Comparison of ENCODE assay signal across 11 mouse cellular contexts in the genomic region with DNA sequence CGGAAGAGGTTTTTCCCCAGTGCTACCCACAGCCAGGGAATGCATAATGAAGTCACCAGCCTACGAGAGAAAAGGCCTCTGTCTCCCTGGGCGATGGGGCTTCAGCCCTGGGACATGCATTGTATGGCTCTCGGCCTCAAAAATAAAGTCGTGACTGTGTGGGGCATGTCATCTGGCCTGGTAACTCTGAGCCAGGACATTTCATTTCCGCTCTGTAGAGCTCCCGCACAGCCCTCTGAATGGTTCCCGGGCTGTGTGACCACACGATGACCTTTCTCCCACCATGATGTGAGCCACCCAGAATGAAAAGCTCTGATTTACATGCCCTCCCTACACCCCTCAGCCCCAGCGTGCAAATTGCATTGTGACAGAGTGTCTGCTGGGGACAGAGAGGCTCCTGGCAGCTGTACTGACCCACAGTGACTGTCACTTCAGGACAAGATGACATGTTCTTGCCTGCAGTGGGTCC. TPM values are rescaled to one million over a fixed set of nuclear protein-coding genes. Genes with fewer than 3 reads are reported as not detected.
DNase-seq lines count a peak whose midpoint lies in the region; ATAC-seq and TF ChIP-seq lines count a peak whose summit lies in the region.
"Had no signal": no experiment of that assay in that cellular context is flagged by ENCODE, and none has a peak within 500 bp of the region (broad histone marks: within the 10 kb centered on the region; RNA-seq: fewer than 3 reads in every experiment).

No protein-coding gene starts in this region.

- no peaks in the 10 kb centered on the region for H3K79me2 ChIP-seq in heart, adult 2 months (replicated peaks; ENCODE audit: control insufficient read depth, insufficient read depth, low read length)

- TF ChIP-seq CTCF in brain, embryonic 14.5 days (IDR thresholded peaks at IDR 0.05; ENCODE audit: borderline replicate concordance, extremely low read depth, insufficient read depth, insufficient read length): no peak
- no peak for TF ChIP-seq CTCF in heart, adult 2 months (IDR thresholded peaks at IDR 0.05)

- no peak overlapping the region for H3K27ac ChIP-seq in midbrain, embryonic 15.5 days
- no peak overlapping the region for H3K27ac ChIP-seq in heart, adult 2 months

- peaks cover 7% of the 10 kb centered on the region; the same call in 1 of the 2 replicates for H3K4me1 ChIP-seq in midbrain, embryonic 15.5 days
- H3K4me1 ChIP-seq in heart, adult 2 months (ENCODE audit: control insufficient read depth, insufficient read depth, low read length): no peaks in the 10 kb centered on the region

- intact Hi-C loops in heart, adult 2 months (cut with DNase I): no loop called here

- H3K4me3 ChIP-seq in midbrain, embryonic 15.5 days: no peak overlapping the region
- no peak overlapping the region for H3K4me3 ChIP-seq in heart, adult 2 months

- no peaks in the 10 kb centered on the region for H3K36me3 ChIP-seq in midbrain, embryonic 15.5 days (replicated peaks)
- H3K36me3 ChIP-seq in heart, adult 2 months (ENCODE audit: control insufficient read depth, insufficient read depth, low read length): no peaks in the 10 kb centered on the region

- no peak overlapping the region for H3K4me2 ChIP-seq in midbrain, embryonic 15.5 days

- ATAC-seq in midbrain, embryonic 15.5 days (replicated peaks): peak; percentile 83
- ATAC-seq: intestine, postnatal 0 days had no signal

- 12% methylated on average over 10 of the region's 10 CpGs for WGBS in midbrain, embryonic 15.5 days
- WGBS in heart, adult 2 months: 69% methylated on average over 10 of the region's 10 CpGs

- no peak for TF ChIP-seq POLR2A in brain, embryonic 14.5 days (IDR thresholded peaks at IDR 0.05; ENCODE audit: borderline replicate concordance, extremely low read depth, insufficient read depth, insufficient read length, poor library complexity, severe bottlenecking)
- TF ChIP-seq POLR2A in heart, adult 2 months (IDR thresholded peaks at IDR 0.05; ENCODE audit: insufficient read depth, low read depth, low read length): no peak

- H3K27me3 ChIP-seq in midbrain, embryonic 15.5 days (replicated peaks): peaks cover 3% of the 10 kb centered on the region; the same call in 1 of the 2 replicates
- H3K27me3 ChIP-seq in heart, adult 2 months (ENCODE audit: control insufficient read depth, insufficient read depth, low read length): no peaks in the 10 kb centered on the region

- TF ChIP-seq EP300 in heart, adult 2 months (IDR thresholded peaks at IDR 0.05; ENCODE audit: insufficient read depth, low read depth, low read length): no peak

- no peaks in the 10 kb centered on the region for H3K9me3 ChIP-seq in midbrain, embryonic 15.5 days

- DNase-seq in brain, embryonic 14.5 days (ENCODE audit: low read depth): peak; percentile 76
- peak; percentile 83 for DNase-seq in embryo, embryonic 10.5 days (ENCODE audit: low spot score)
- DNase-seq in layer of hippocampus, adult 11-12 months (ENCODE audit: low spot score): peak; percentile 51
- DNase-seq in thymus, postnatal 14 days: no peak
- DNase-seq in heart, adult 2 months: no peak
- no peak for DNase-seq in adrenal gland, adult 18-20 months (ENCODE audit: low spot score in 2 of 2)
- no peak for DNase-seq in heart, adult 11 months
- DNase-seq: cerebellum, adult 11 months; thymus, postnatal 4 days had no signal

- H3K9ac ChIP-seq in midbrain, embryonic 15.5 days: no peak overlapping the region
- H3K9ac ChIP-seq in heart, adult 2 months (ENCODE audit: low read depth, low read length): no peak overlapping the region

RNA-seq across cellular contexts. Expression of a gene that starts 53.8 kb away (rescaled TPM):
- 58.0 and 145 TPM in 2 replicates for polyA plus RNA-seq in brain, embryonic 14.5 days (2012; rRNA removed)
- polyA plus RNA-seq in midbrain, embryonic 15.5 days (2015; fragmentation: Nextera tagmentation; extraction: Ambion mirVana): 56.9 and 63.6 TPM in 2 replicates
- total RNA-seq in heart, adult 2 months (2021): 10 to 100 TPM; 59.0 to 62.1 TPM
- 11.4 and 14.6 TPM in 2 replicates for polyA plus RNA-seq in heart, adult 2 months (2012; rRNA removed)
- 10 to 100 TPM; 44.7 to 59.1 TPM for total RNA-seq in adrenal gland, adult 18-20 months (2021)

Comparison
In these comparisons a context has a peak if more than half of its experiments do, and no peak if none do; other contexts are left out.
1. DNase-seq: peak in brain, embryonic 14.5 days (single experiment), embryo, embryonic 10.5 days (single experiment) and layer of hippocampus, adult 11-12 months (single experiment); none in thymus, postnatal 14 days (single experiment), heart, adult 2 months (0 of 2), adrenal gland, adult 18-20 months (0 of 2) and heart, adult 11 months (single experiment).